In genomic region chr10:43477865-43478681, GRCm38 (mm10) we compare ENCODE assay signal across 7 mouse cellular contexts. TPM values are rescaled to one million over a fixed set of nuclear protein-coding genes. Genes with fewer than 3 reads are reported as not detected.
A peak's percentile ranks its signal among the peaks of the same experiment; 100 is the strongest.
DNase-seq lines count a peak whose midpoint lies in the region; ATAC-seq and TF ChIP-seq lines count a peak whose summit lies in the region.

No protein-coding gene starts in this region.

- H3K9me3 ChIP-seq in hindbrain, postnatal 0 days (ENCODE audit: low read length): no peaks in the 10 kb centered on the region

- H3K27ac ChIP-seq in gastrocnemius, adult 2 months: peak overlapping the region; percentile 88
- peak overlapping the region; percentile 93 for H3K27ac ChIP-seq in hindbrain, postnatal 0 days

- DNase-seq in ZHBTc4 (ENCODE audit: low read depth, low spot score): peak; percentile 74
- DNase-seq in cerebellum, postnatal 10 days: peak; percentile 68 to 72
- peak; percentile 76 for DNase-seq in gastrocnemius, adult 2 months
- peak; percentile 60 for DNase-seq in hindbrain, postnatal 0 days (ENCODE audit: low spot score)
- peak; percentile 53 to 64 for DNase-seq in left cerebral cortex, postnatal 14 days (ENCODE audit: low spot score in 2 of 2)
- peak; percentile 30 to 32 for DNase-seq in right cerebral cortex, postnatal 36 days (ENCODE audit: low spot score in 2 of 2)

- intact Hi-C loops in gastrocnemius, adult 2 months (cut with DNase I): loop anchor here (10.0 kb wide), 1 partner anchor 523 kb away; no protein-coding TSS in a partner anchor
- intact Hi-C loops in left cerebral cortex, postnatal 14 days (cut with DNase I): loop anchor here (5.0 kb wide), 1 partner anchor 306 kb away; the partner anchor contains the start of genes 9030612E09Rik and Sobp

- under 1% methylated on average over 41 of the region's 42 CpGs for WGBS in hindbrain, postnatal 0 days

- ATAC-seq in hindbrain, postnatal 0 days: peak; percentile 46
- ATAC-seq in megakaryocyte-erythroid progenitor cell, adult 5-6 weeks (replicated peaks; ENCODE audit: low FRiP score, low TSS enrichment, poor library complexity, severe bottlenecking): 0 out of 2 replicates have a peak, but pooled peaks have one; percentile 53

- peak overlapping the region; percentile 99 for H3K4me2 ChIP-seq in hindbrain, postnatal 0 days (ENCODE audit: low read depth, low read length)

- peak overlapping the region; percentile 96 for H3K9ac ChIP-seq in hindbrain, postnatal 0 days (replicated peaks; ENCODE audit: low read length)

- TF ChIP-seq CTCF in gastrocnemius, adult 2 months (IDR thresholded peaks at IDR 0.05): no peak
- TF ChIP-seq CTCF in hindbrain, postnatal 0 days (IDR thresholded peaks at IDR 0.05; ENCODE audit: low read depth): no peak

- H3K4me1 ChIP-seq in hindbrain, postnatal 0 days (ENCODE audit: insufficient read depth, low read length): 0 out of 2 replicates have a peak, but pooled peaks cover 7% of the 10 kb centered on the region

- no peaks in the 10 kb centered on the region for H3K27me3 ChIP-seq in hindbrain, postnatal 0 days (ENCODE audit: insufficient read depth, low read length)

- peak overlapping the region; percentile 96 for H3K4me3 ChIP-seq in gastrocnemius, adult 2 months
- peak overlapping the region; percentile 89 for H3K4me3 ChIP-seq in hindbrain, postnatal 0 days (ENCODE audit: low read length)

- no peaks in the 10 kb centered on the region for H3K36me3 ChIP-seq in hindbrain, postnatal 0 days (ENCODE audit: insufficient read depth, low read length)

RNA-seq across cellular contexts. Expression of gene Bend3, which starts 0.6 kb away (rescaled TPM):
- total RNA-seq in gastrocnemius, adult 2 months (2021): 1 to 10 TPM; 4.4 to 4.9 TPM
- 10.7 and 11.9 TPM in 2 replicates for total RNA-seq in hindbrain, postnatal 0 days (2014; rRNA removed)
- 1.5 and 2.2 TPM in 2 replicates for polyA plus RNA-seq in hindbrain, postnatal 0 days (2015; fragmentation: Nextera tagmentation; extraction: Ambion mirVana)
- 1 to 10 TPM; 4.5 to 4.9 TPM for total RNA-seq in left cerebral cortex, postnatal 14 days (2021)
- 12.1 and 19.3 TPM in 2 replicates for total RNA-seq in megakaryocyte-erythroid progenitor cell, adult 5-6 weeks (2014; fragmentation: Nextera tagmentation)
- total RNA-seq in megakaryocyte-erythroid progenitor cell, adult 5-6 weeks (2017): 7.5 and 9.1 TPM in 2 replicates

RNA-seq across cellular contexts. Expression of gene Gm9803, which starts 45.8 kb away (rescaled TPM):
- total RNA-seq in gastrocnemius, adult 2 months (2021): 10 to 100 TPM; 15.5 to 18.9 TPM
- 6.3 and 30.1 TPM in 2 replicates for total RNA-seq in hindbrain, postnatal 0 days (2014; rRNA removed)
- polyA plus RNA-seq in hindbrain, postnatal 0 days (2015; fragmentation: Nextera tagmentation; extraction: Ambion mirVana): 18.1 and 18.9 TPM in 2 replicates
- 1 to 10 TPM; 4.0 to 6.4 TPM for total RNA-seq in left cerebral cortex, postnatal 14 days (2021)
- total RNA-seq in megakaryocyte-erythroid progenitor cell, adult 5-6 weeks (2014; fragmentation: Nextera tagmentation): 2.2 and 7.6 TPM in 2 replicates
- 3.0 and 41.1 TPM in 2 replicates for total RNA-seq in megakaryocyte-erythroid progenitor cell, adult 5-6 weeks (2017)

Comparison
In these comparisons a context has a peak if more than half of its experiments do, and no peak if none do; other contexts are left out.
1. Peak in every context shown above with its lines: DNase-seq, ATAC-seq, H3K4me3 ChIP-seq and H3K27ac ChIP-seq.